15 mouse cellular contexts compared by ENCODE assay signal in the genomic region with DNA sequence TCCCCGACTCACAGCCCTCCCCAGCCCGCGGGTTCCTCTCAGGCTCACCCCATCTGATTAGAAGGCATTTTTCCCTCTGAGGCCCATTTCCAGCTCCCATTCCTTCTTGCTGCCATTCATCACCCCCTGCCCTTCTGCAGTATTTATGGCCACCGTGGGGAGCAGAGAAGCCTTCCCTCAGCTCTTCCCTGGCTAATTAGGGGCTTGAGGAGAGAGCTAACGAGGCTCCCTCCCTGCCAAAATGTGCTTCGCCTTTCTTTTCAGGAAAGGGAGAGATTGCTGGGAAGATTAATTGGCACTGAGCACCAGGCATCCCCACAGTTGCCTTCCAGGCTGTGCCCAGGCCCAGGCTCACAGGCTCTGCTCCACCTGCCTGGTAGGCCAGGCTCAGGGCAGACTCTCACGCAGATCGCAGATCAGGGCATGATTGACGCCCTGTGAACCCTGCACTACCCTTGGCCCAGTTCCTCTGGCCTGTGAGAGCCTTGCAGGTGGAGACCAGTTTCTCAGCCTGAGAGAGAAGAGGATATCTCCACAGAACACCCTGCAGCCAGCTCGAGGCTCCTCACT. TPM values are rescaled to one million over a fixed set of nuclear protein-coding genes. Genes with fewer than 3 reads are reported as not detected.
DNase-seq lines count a peak whose midpoint lies in the region; ATAC-seq and TF ChIP-seq lines count a peak whose summit lies in the region.
"Had no signal": no experiment of that assay in that cellular context is flagged by ENCODE, and none has a peak within 500 bp of the region (broad histone marks: within the 10 kb centered on the region; RNA-seq: fewer than 3 reads in every experiment).

No protein-coding gene starts in this region.

- H3K36me3 ChIP-seq in forebrain, embryonic 13.5 days (ENCODE audit: poor library complexity, severe bottlenecking), result peaks cover 63% of the 10 kb centered on the region
- H3K36me3 ChIP-seq in hindbrain, embryonic 16.5 days (ENCODE audit: control insufficient read depth, insufficient read depth, low read length), result peaks cover 18% of the 10 kb centered on the region
- H3K36me3 ChIP-seq in neural tube, embryonic 15.5 days, result peaks cover 47% of the 10 kb centered on the region

- H3K9me3 ChIP-seq in forebrain, embryonic 13.5 days (replicated peaks), result no peaks in the 10 kb centered on the region
- H3K9me3 ChIP-seq in hindbrain, embryonic 16.5 days (ENCODE audit: control insufficient read depth, low read length), result no peaks in the 10 kb centered on the region
- H3K9me3 ChIP-seq in neural tube, embryonic 15.5 days (replicated peaks), result no peaks in the 10 kb centered on the region
- H3K9me3 ChIP-seq: heart, embryonic 12.5 days; limb, embryonic 13.5 days; megakaryocyte, embryonic 14.5 days had no signal

- peaks cover 23% of the 10 kb centered on the region for H3K4me1 ChIP-seq in forebrain, embryonic 13.5 days
- H3K4me1 ChIP-seq in hindbrain, embryonic 16.5 days (ENCODE audit: control insufficient read depth, insufficient read depth, low read depth, low read length), result peaks cover 4% of the 10 kb centered on the region
- peaks cover 52% of the 10 kb centered on the region for H3K4me1 ChIP-seq in neural tube, embryonic 15.5 days
- H3K4me1 ChIP-seq: heart, embryonic 12.5 days; limb, embryonic 13.5 days had no signal

- no peak for TF ChIP-seq POLR2A in brain, embryonic 14.5 days (IDR thresholded peaks at IDR 0.05; ENCODE audit: borderline replicate concordance, extremely low read depth, insufficient read depth, insufficient read length, poor library complexity, severe bottlenecking)

- H3K27ac ChIP-seq in forebrain, embryonic 13.5 days, result peak overlapping the region; percentile 92
- peak overlapping the region; percentile 46 for H3K27ac ChIP-seq in hindbrain, embryonic 16.5 days (ENCODE audit: low read depth, low read length)
- H3K27ac ChIP-seq in neural tube, embryonic 15.5 days (replicated peaks), result peak overlapping the region; percentile 78
- H3K27ac ChIP-seq: limb, embryonic 13.5 days had no signal

- no peak for TF ChIP-seq CTCF in brain, embryonic 14.5 days (IDR thresholded peaks at IDR 0.05; ENCODE audit: borderline replicate concordance, extremely low read depth, insufficient read depth, insufficient read length)

- DNase-seq in brain, embryonic 14.5 days (ENCODE audit: low read depth), result peak; percentile 92
- DNase-seq in gastrocnemius, postnatal 25 days, result no peak
- no peak for DNase-seq in urinary bladder, postnatal 36 days (ENCODE audit: low spot score in 2 of 2)
- no peak for DNase-seq in heart, adult 18-20 months
- DNase-seq: adrenal gland, postnatal 14 days; cerebellum, adult 18-20 months; kidney, postnatal 10 days; layer of hippocampus, postnatal 36 days; thymus, postnatal 4 days had no signal

- ATAC-seq in forebrain, embryonic 13.5 days, result peak; percentile 63; the same call in 1 of the 2 replicates
- ATAC-seq in hindbrain, embryonic 16.5 days, result 0 out of 2 replicates have a peak, but pooled peaks have one; percentile 15
- ATAC-seq in neural tube, embryonic 15.5 days (ENCODE audit: low FRiP score), result 0 out of 2 replicates have a peak, but pooled peaks have one; percentile 30

- 35% methylated on average over 10 of the region's 10 CpGs for WGBS in forebrain, embryonic 13.5 days
- WGBS in hindbrain, embryonic 16.5 days, result 44% methylated on average over 10 of the region's 10 CpGs
- 26% methylated on average over 10 of the region's 10 CpGs for WGBS in neural tube, embryonic 15.5 days

- H3K4me2 ChIP-seq in forebrain, embryonic 13.5 days, result no peak overlapping the region
- no peak overlapping the region for H3K4me2 ChIP-seq in hindbrain, embryonic 16.5 days (ENCODE audit: low read length)
- H3K4me2 ChIP-seq in neural tube, embryonic 15.5 days, result no peak overlapping the region
- H3K4me2 ChIP-seq: heart, embryonic 12.5 days; limb, embryonic 13.5 days had no signal

- no peak overlapping the region for H3K4me3 ChIP-seq in forebrain, embryonic 13.5 days
- no peak overlapping the region for H3K4me3 ChIP-seq in hindbrain, embryonic 16.5 days (ENCODE audit: low read length)
- H3K4me3 ChIP-seq in neural tube, embryonic 15.5 days (replicated peaks), result no peak overlapping the region
- H3K4me3 ChIP-seq: heart, embryonic 12.5 days; limb, embryonic 13.5 days; megakaryocyte, embryonic 14.5 days had no signal

- H3K27me3 ChIP-seq in forebrain, embryonic 13.5 days, result no peaks in the 10 kb centered on the region
- no peaks in the 10 kb centered on the region for H3K27me3 ChIP-seq in hindbrain, embryonic 16.5 days (replicated peaks; ENCODE audit: control insufficient read depth, insufficient read depth, low read length)
- H3K27me3 ChIP-seq in neural tube, embryonic 15.5 days (replicated peaks), result no peaks in the 10 kb centered on the region
- H3K27me3 ChIP-seq: heart, embryonic 12.5 days; limb, embryonic 13.5 days; megakaryocyte, embryonic 14.5 days had no signal

- peak overlapping the region; percentile 38 for H3K9ac ChIP-seq in forebrain, embryonic 13.5 days
- H3K9ac ChIP-seq in hindbrain, embryonic 16.5 days (ENCODE audit: low read depth, low read length), result peak overlapping the region; percentile 44; the same call in 1 of the 2 replicates
- 0 out of 2 replicates have a peak overlapping the region, but pooled peaks have one; percentile 18 for H3K9ac ChIP-seq in neural tube, embryonic 15.5 days (replicated peaks)
- H3K9ac ChIP-seq: heart, embryonic 12.5 days; limb, embryonic 13.5 days had no signal

RNA-seq across cellular contexts. Expression of a gene that starts 19.5 kb away (rescaled TPM):
- 63.2 and 63.6 TPM in 2 replicates for polyA plus RNA-seq in brain, embryonic 14.5 days (2012; rRNA removed)
- polyA plus RNA-seq in forebrain, embryonic 13.5 days (2015; fragmentation: Nextera tagmentation; extraction: Ambion mirVana), result 91.9 and 103 TPM in 2 replicates
- polyA plus RNA-seq in hindbrain, embryonic 16.5 days (2015; fragmentation: Nextera tagmentation; extraction: Ambion mirVana), result 112 and 114 TPM in 2 replicates
- 99.0 and 105 TPM in 2 replicates for polyA plus RNA-seq in neural tube, embryonic 15.5 days (2015; fragmentation: Nextera tagmentation; extraction: Ambion mirVana)
- total RNA-seq in gastrocnemius, postnatal 25 days (2021), result 10 to 100 TPM; 25.6 to 28.2 TPM
- 10 to 100 TPM; 27.8 to 30.2 TPM for total RNA-seq in heart, adult 18-20 months (2021)

RNA-seq across cellular contexts. Expression of a gene that starts 48.8 kb away (rescaled TPM):
- 17.8 and 27.9 TPM in 2 replicates for polyA plus RNA-seq in brain, embryonic 14.5 days (2012; rRNA removed)
- 14.2 and 15.0 TPM in 2 replicates for polyA plus RNA-seq in forebrain, embryonic 13.5 days (2015; fragmentation: Nextera tagmentation; extraction: Ambion mirVana)
- polyA plus RNA-seq in hindbrain, embryonic 16.5 days (2015; fragmentation: Nextera tagmentation; extraction: Ambion mirVana), result 22.8 and 23.9 TPM in 2 replicates
- 16.6 and 20.5 TPM in 2 replicates for polyA plus RNA-seq in neural tube, embryonic 15.5 days (2015; fragmentation: Nextera tagmentation; extraction: Ambion mirVana)
- total RNA-seq in gastrocnemius, postnatal 25 days (2021), result 1 to 10 TPM; 2.2 to 3.4 TPM
- total RNA-seq in heart, adult 18-20 months (2021), result 10 to 100 TPM in 1 of 2 experiments, 1 to 10 TPM in 1; 6.5 to 10.7 TPM
